Mouse (Mus musculus) heart, postnatal 10 days (tissue): ENCODE measurements at regions not wholly inside any gene's neighbourhood (a gene's known extent, or its start where the extent isn't known, plus 50 kb on each side); places are given as distances from the start of the nearest gene placed in this dataset.

Experiments used
- DNase-seq, 2 experiments: peaks; one replicate each; pipeline ENCODE4 v3.0.0; 2021
- intact Hi-C: fragments of 180-260 bp; cut with DNase I; formaldehyde crosslinking; loops from one replicate; pipeline ENCODE4 v1.15.1; 2025

DNA sequence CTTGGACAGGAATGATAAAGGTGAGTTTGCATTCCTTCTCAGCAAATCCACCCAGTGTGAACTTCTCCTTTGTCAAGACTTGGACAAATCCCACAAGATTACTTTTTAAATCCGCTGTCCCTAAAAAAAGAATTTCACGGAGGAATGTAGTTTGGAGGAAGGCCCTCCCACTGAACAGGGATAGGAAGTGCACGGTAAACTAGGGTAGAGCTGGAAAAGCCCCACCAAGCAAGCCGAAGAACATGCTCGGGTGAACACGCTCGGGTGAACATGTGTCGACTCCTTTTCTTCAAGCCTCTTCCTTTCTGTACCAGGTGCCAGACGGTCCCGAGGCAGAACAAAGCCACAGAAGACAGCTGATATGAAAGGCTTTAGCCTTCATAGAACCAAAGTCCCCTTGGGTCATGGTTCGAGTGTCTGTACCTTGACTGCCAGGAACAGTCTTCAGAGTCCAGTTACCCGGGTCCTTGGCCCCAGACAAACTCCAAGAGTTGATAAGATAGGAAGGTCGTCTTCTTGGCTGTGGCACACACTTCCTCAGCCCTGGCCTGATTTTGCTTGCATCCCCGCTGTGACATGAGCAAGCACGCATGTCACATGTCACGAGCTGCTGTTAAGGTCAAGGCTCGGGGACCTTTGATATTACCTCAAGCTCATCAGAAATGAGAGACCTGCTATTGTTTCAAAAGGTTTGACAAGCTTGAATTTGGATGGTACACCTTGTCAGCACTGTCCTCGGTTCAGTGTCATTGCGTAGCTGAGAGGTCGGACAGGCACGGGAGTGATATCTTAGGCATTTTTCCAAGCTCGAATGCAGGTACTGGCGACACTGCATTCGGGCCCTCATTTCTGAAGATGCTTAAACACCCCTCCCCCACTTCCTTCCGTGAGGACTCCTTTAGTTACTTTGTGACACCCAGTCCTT is 51.5 kb upstream of the Ryk start:
- intact Hi-C loops = no loop called here
- DNase-seq = no peak

DNA sequence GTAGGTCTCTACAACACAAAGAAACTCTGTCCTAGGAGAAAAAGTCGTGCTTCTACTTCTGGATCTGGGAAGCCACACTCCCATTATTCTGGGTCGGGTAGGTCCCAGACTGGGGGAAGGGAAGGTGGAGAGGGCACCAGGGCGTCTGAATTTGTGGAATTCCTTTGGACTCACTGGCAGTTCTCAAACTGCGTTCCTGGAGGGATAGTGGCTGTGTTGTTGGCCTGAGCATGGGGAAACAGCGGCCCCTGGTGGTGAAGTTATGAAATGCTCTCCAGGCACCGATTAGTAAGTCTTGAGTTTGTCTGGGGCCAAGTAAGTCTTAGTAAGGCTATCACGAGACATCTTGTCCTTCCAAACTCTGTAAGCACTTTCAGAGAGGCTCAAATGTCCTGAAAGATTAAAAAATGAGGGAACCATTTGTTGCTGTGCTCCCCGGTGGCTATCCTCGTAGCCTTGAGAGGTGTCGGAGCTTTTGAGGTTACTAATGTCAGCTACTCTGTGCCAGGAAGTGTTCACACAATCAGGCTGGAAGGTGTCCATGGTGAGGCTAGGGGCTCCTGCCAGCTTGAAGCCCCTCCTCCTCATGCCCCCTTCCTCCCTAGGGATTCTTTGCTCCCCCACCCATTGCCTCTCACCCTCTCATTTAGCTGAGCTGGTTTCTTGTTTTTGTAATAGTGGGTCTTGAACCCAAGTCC is 50.2 kb upstream of the Ryk start:
- intact Hi-C loops = loop anchor here (1.0 kb wide), 1 partner anchor 148 kb away; no protein-coding TSS in a partner anchor

More for the DNA sequence above, 50.2 kb upstream of the Ryk start:
- DNase-seq = peak; percentile 91 to 96
